Mouse (Mus musculus) hindbrain, embryonic 12.5 days (tissue): ENCODE measurements around the gene a. TPM values are rescaled to one million over a fixed set of nuclear protein-coding genes. Genes with fewer than 3 reads are reported as not detected.
A peak's percentile ranks its signal among the peaks of the same experiment; 100 is the strongest.
"Not testable (repeated sequence)": the region's sequence is repeated elsewhere in the genome, so short reads cannot be mapped to it uniquely, and the experiment has no call there.

Experiments used
- ATAC-seq: fragments of 200-750 bp; cut with Nextera tagmentation; 2 replicates; pipeline ENCODE4 v1.8.0; 2017; ENCODE audit warnings: moderate TSS enrichment; ENCODE audit not compliant: low FRiP score
- H3K27ac ChIP-seq: fragments of 300-500 bp; sonication (generic); 2 replicates; pipeline ENCODE4 v1.5.1; 2016; ENCODE audit warnings: mild to moderate bottlenecking
- H3K27me3 ChIP-seq: fragments of 300-500 bp; sonication (generic); 2 replicates; pipeline ENCODE4 v1.6.1; 2016; ENCODE audit warnings: mild to moderate bottlenecking
- H3K36me3 ChIP-seq: fragments of 300-500 bp; sonication (generic); 2 replicates; pipeline ENCODE4 v1.6.1; 2016; ENCODE audit warnings: mild to moderate bottlenecking
- H3K4me1 ChIP-seq: fragments of 300-500 bp; sonication (generic); 2 replicates; pipeline ENCODE4 v1.6.1; 2016
- H3K4me2 ChIP-seq: fragments of 300-500 bp; sonication (generic); replicated peaks from 2 replicates; pipeline ENCODE4 v1.6.1; 2016; ENCODE audit warnings: mild to moderate bottlenecking
- H3K4me3 ChIP-seq: fragments of 300-500 bp; sonication (generic); 2 replicates; pipeline ENCODE4 v1.5.1; 2016; ENCODE audit warnings: mild to moderate bottlenecking
- H3K9ac ChIP-seq: fragments of 300-500 bp; sonication (generic); 2 replicates; pipeline ENCODE4 v1.6.1; 2016; ENCODE audit warnings: mild to moderate bottlenecking, moderate library complexity
- H3K9me3 ChIP-seq: fragments of 300-500 bp; sonication (generic); replicated peaks from 2 replicates; pipeline ENCODE4 v1.6.1; 2016; ENCODE audit warnings: mild to moderate bottlenecking
- WGBS: fragments of 180-500 bp; shearing (Covaris S2); methylation state at CpG from one replicate; pipeline ENCODE4 v1.1.7; 2016; 5-methylcytosine and 5-hydroxymethylcytosine counted together
- polyA plus RNA-seq: library from polyadenylated mRNA; unstranded; fragments of >200 nt; fragmentation: Nextera tagmentation; extraction: Ambion mirVana; gene quantifications from 2 replicates; pipeline ENCODE4 v1.2.1, GENCODE M21; 2016

Gene a
- polyA plus RNA-seq, 1 experiment from 2014 or later = 3.0 TPM

GRCm38 (mm10) chr2:154876621-154877020 lies 85.4 kb downstream of the a start:
- H3K4me3 ChIP-seq = no peak overlapping the region
- H3K36me3 ChIP-seq = peaks cover 52% of the 10 kb centered on the region
- no peaks in the 10 kb centered on the region for H3K4me1 ChIP-seq
- no peaks in the 10 kb centered on the region for H3K27me3 ChIP-seq
- WGBS = 95% methylated on average over 2 of the region's 2 CpGs
- no peak overlapping the region for H3K4me2 ChIP-seq
- H3K27ac ChIP-seq = no peak overlapping the region
- no peaks in the 10 kb centered on the region for H3K9me3 ChIP-seq
- H3K9ac ChIP-seq = no peak overlapping the region
- ATAC-seq = no peak

- no peak for ATAC-seq
- H3K36me3 ChIP-seq = peaks cover 6% of the 10 kb centered on the region
- whole genome bisulfite sequencing = 22% methylated on average over 2 of the region's 2 CpGs
Observed at GRCm38 (mm10) chr2:154891585-154891984, 100.4 kb downstream of the a start.

GRCm38 (mm10) chr2:154892201-154893044 lies 101.2 kb downstream of the a start, which contains the start of gene Eif2s2:
Gene Eif2s2, minus strand, starts transcription at chr2:154892935.
- Histone ChIP-seq H3K4me1 (peaks cover 14% of the 10 kb centered on the region), H3K27ac (peak within 1 kb of the TSS; percentile 72), H3K9me3 (no peaks in the 10 kb centered on the region), H3K36me3 (no peaks in the 10 kb centered on the region), H3K27me3 (no peaks in the 10 kb centered on the region), H3K4me2 (peak within 1 kb of the TSS; percentile 77), H3K4me3 (peak within 1 kb of the TSS; percentile 75), H3K9ac (peak within 1 kb of the TSS; percentile 89)
- ATAC-seq = peak; percentile 98
- WGBS = under 1% methylated on average over 75 of the region's 75 CpGs

More at GRCm38 (mm10) chr2:154891585-154891984, 100.4 kb downstream of the a start:
- Histone ChIP-seq H3K4me2 (peak overlapping the region; percentile 77), H3K4me1 (peaks cover 14% of the 10 kb centered on the region), H3K27me3 (no peaks in the 10 kb centered on the region), H3K9ac (peak overlapping the region; percentile 89), H3K9me3 (no peaks in the 10 kb centered on the region), H3K27ac (no peak overlapping the region), H3K4me3 (peak overlapping the region; percentile 75)

- Histone ChIP-seq H3K4me1 (peaks cover 14% of the 10 kb centered on the region), H3K36me3 (no peaks in the 10 kb centered on the region), H3K27me3 (no peaks in the 10 kb centered on the region), H3K4me2 (peak overlapping the region; percentile 57), H3K27ac (no peak overlapping the region), H3K9me3 (no peaks in the 10 kb centered on the region), H3K4me3 (peak overlapping the region; percentile 75), H3K9ac (0 out of 2 replicates have a peak overlapping the region, but pooled peaks have one; percentile 15)
- 10% methylated on average over 12 of the region's 12 CpGs for WGBS
- no peak for ATAC-seq
Observed at GRCm38 (mm10) chr2:154893045-154893385, 101.8 kb downstream of the a start.

GRCm38 (mm10) chr2:154893548-154893947 lies 102.3 kb downstream of the a start:
- H3K4me1 ChIP-seq = peaks cover 14% of the 10 kb centered on the region
- H3K27ac ChIP-seq = no peak overlapping the region
- no peaks in the 10 kb centered on the region for H3K36me3 ChIP-seq
- peak overlapping the region; percentile 57; the same call in 1 of the 2 replicates for H3K4me2 ChIP-seq
- no peaks in the 10 kb centered on the region for H3K9me3 ChIP-seq
- H3K27me3 ChIP-seq = no peaks in the 10 kb centered on the region
- no peak for ATAC-seq
- no peak overlapping the region for H3K4me3 ChIP-seq
- WGBS = 58% methylated on average over 4 of the region's 4 CpGs
- no peak overlapping the region for H3K9ac ChIP-seq

GRCm38 (mm10) chr2:154899004-154899403 lies 107.8 kb downstream of the a start:
- ATAC-seq, H3K4me1 ChIP-seq, H3K27me3 ChIP-seq, H3K9ac ChIP-seq, H3K4me3 ChIP-seq, H3K4me2 ChIP-seq, H3K36me3 ChIP-seq, H3K9me3 ChIP-seq, H3K27ac ChIP-seq: not testable (repeated sequence)
- WGBS = 86% methylated on average over 8 of the region's 8 CpGs

- not testable (repeated sequence) for ATAC-seq, H3K27ac ChIP-seq, H3K4me1 ChIP-seq, H3K9ac ChIP-seq, H3K9me3 ChIP-seq, H3K27me3 ChIP-seq, H3K4me3 ChIP-seq, H3K4me2 ChIP-seq, H3K36me3 ChIP-seq
- whole genome bisulfite sequencing = 86% methylated on average over 4 of the region's 4 CpGs
Observed at GRCm38 (mm10) chr2:154899412-154899811, 108.2 kb downstream of the a start.

GRCm38 (mm10) chr2:154902111-154902510 lies 110.9 kb downstream of the a start:
- H3K4me2 ChIP-seq = no peak overlapping the region
- no peaks in the 10 kb centered on the region for H3K9me3 ChIP-seq
- H3K36me3 ChIP-seq = no peaks in the 10 kb centered on the region
- no peak for ATAC-seq
- no peaks in the 10 kb centered on the region for H3K4me1 ChIP-seq
- H3K27ac ChIP-seq = no peak overlapping the region
- H3K4me3 ChIP-seq = no peak overlapping the region
- no peak overlapping the region for H3K9ac ChIP-seq
- no peaks in the 10 kb centered on the region for H3K27me3 ChIP-seq
- WGBS = 89% methylated on average over 3 of the region's 3 CpGs

- H3K36me3 ChIP-seq = no peaks in the 10 kb centered on the region
- H3K4me2 ChIP-seq = no peak overlapping the region
- H3K4me1 ChIP-seq = no peaks in the 10 kb centered on the region
- ATAC-seq = no peak
- 58% methylated on average over 2 of the region's 2 CpGs for WGBS
- H3K9ac ChIP-seq = no peak overlapping the region
- no peaks in the 10 kb centered on the region for H3K27me3 ChIP-seq
- no peaks in the 10 kb centered on the region for H3K9me3 ChIP-seq
- H3K4me3 ChIP-seq = no peak overlapping the region
- H3K27ac ChIP-seq = no peak overlapping the region
Observed at GRCm38 (mm10) chr2:154905796-154906195, 114.6 kb downstream of the a start.

GRCm38 (mm10) chr2:154908223-154908622 lies 117.0 kb downstream of the a start:
- not testable (repeated sequence) for H3K4me1 ChIP-seq, H3K27me3 ChIP-seq, H3K9me3 ChIP-seq, H3K4me2 ChIP-seq, ATAC-seq, H3K4me3 ChIP-seq, H3K36me3 ChIP-seq, H3K27ac ChIP-seq, H3K9ac ChIP-seq
- WGBS = 39% methylated on average over 2 of the region's 2 CpGs

GRCm38 (mm10) chr2:154909789-154910188 lies 118.6 kb downstream of the a start:
- Histone ChIP-seq H3K36me3 (no peaks in the 10 kb centered on the region), H3K9me3 (no peaks in the 10 kb centered on the region), H3K4me3 (no peak overlapping the region), H3K9ac (no peak overlapping the region), H3K4me1 (no peaks in the 10 kb centered on the region), H3K4me2 (no peak overlapping the region), H3K27ac (no peak overlapping the region), H3K27me3 (no peaks in the 10 kb centered on the region)
- ATAC-seq = no peak
- 80% methylated on average over 6 of the region's 6 CpGs for WGBS

GRCm38 (mm10) chr2:154915922-154916541 lies 124.8 kb downstream of the a start:
- Histone ChIP-seq H3K9me3 (no peaks in the 10 kb centered on the region), H3K9ac (no peak overlapping the region), H3K4me1 (0 out of 2 replicates have a peak, but pooled peaks cover 2% of the 10 kb centered on the region), H3K27ac (no peak overlapping the region), H3K36me3 (no peaks in the 10 kb centered on the region), H3K4me2 (no peak overlapping the region), H3K4me3 (no peak overlapping the region), H3K27me3 (no peaks in the 10 kb centered on the region)
- ATAC-seq = no peak
- 69% methylated on average over 12 of the region's 12 CpGs for WGBS
